Mouse (Mus musculus) thymus, adult 18-20 months (tissue): ENCODE data around the gene Desi2.
"Not testable (repeated sequence)": the region's sequence is repeated elsewhere in the genome, so short reads cannot be mapped to it uniquely, and the experiment has no call there.

Experiments
- DNase-seq, 2 experiments: peaks; one replicate each; pipeline ENCODE4 v3.0.0; 2022; ENCODE audit warnings: mixed read lengths in 2 of 2

The Desi2 gene

GRCm38 (mm10) chr1:178187216-178187791 lies at the start of gene Desi2:
Gene Desi2, plus strand, starts transcription at chr1:178187417.
- peak; percentile 95 to 98 for DNase-seq

- not testable (repeated sequence) for DNase-seq
These were observed 40.7 kb upstream of the Desi2 start for GRCm38 (mm10) chr1:178146513-178146912.

- DNase-seq: not testable (repeated sequence)
These were observed 40.3 kb upstream of the Desi2 start for GRCm38 (mm10) chr1:178146915-178147314.

GRCm38 (mm10) chr1:178182251-178182650 lies 5.0 kb upstream of the Desi2 start:
- DNase-seq: no peak

GRCm38 (mm10) chr1:178185591-178185990 lies 1.6 kb upstream of the Desi2 start:
- DNase-seq: no peak

- not testable (repeated sequence) for DNase-seq
These were observed 593 bp downstream of the Desi2 start for GRCm38 (mm10) chr1:178187810-178188209.

- peak in 1 of 2 experiments; percentile 15 for DNase-seq
These were observed 1.2 kb downstream of the Desi2 start for GRCm38 (mm10) chr1:178188386-178188785.

- no peak for DNase-seq
These were observed 18.6 kb downstream of the Desi2 start for GRCm38 (mm10) chr1:178205701-178206325.

GRCm38 (mm10) chr1:178207856-178208255 lies 20.6 kb downstream of the Desi2 start:
- DNase-seq: not testable (repeated sequence)

GRCm38 (mm10) chr1:178209966-178210365 lies 22.7 kb downstream of the Desi2 start:
- no peak for DNase-seq

GRCm38 (mm10) chr1:178217157-178217556 lies 29.9 kb downstream of the Desi2 start:
- DNase-seq: no peak

GRCm38 (mm10) chr1:178218305-178218704 lies 31.1 kb downstream of the Desi2 start:
- no peak for DNase-seq

GRCm38 (mm10) chr1:178219166-178220077 lies 32.2 kb downstream of the Desi2 start:
- no peak for DNase-seq

- not testable (repeated sequence) for DNase-seq
These were observed 41.7 kb downstream of the Desi2 start for GRCm38 (mm10) chr1:178228888-178229287.

GRCm38 (mm10) chr1:178234109-178234508 lies 46.9 kb downstream of the Desi2 start:
- no peak for DNase-seq

- DNase-seq: no peak
These were observed 48.8 kb downstream of the Desi2 start for GRCm38 (mm10) chr1:178235919-178236466.

GRCm38 (mm10) chr1:178238676-178239075 lies 51.5 kb downstream of the Desi2 start:
- no peak for DNase-seq

GRCm38 (mm10) chr1:178241884-178242508 lies 54.8 kb downstream of the Desi2 start:
- no peak for DNase-seq

- DNase-seq: no peak
These were observed 61.0 kb downstream of the Desi2 start for GRCm38 (mm10) chr1:178248107-178248820.

- DNase-seq: no peak
These were observed 67.4 kb downstream of the Desi2 start for GRCm38 (mm10) chr1:178254598-178254997.

- no peak for DNase-seq
These were observed 69.1 kb downstream of the Desi2 start for GRCm38 (mm10) chr1:178256351-178256750.

- DNase-seq: no peak
These were observed 71.6 kb downstream of the Desi2 start for GRCm38 (mm10) chr1:178258821-178259220.
